Mouse (Mus musculus): ENCODE measurements around the gene Urad.

DNA sequence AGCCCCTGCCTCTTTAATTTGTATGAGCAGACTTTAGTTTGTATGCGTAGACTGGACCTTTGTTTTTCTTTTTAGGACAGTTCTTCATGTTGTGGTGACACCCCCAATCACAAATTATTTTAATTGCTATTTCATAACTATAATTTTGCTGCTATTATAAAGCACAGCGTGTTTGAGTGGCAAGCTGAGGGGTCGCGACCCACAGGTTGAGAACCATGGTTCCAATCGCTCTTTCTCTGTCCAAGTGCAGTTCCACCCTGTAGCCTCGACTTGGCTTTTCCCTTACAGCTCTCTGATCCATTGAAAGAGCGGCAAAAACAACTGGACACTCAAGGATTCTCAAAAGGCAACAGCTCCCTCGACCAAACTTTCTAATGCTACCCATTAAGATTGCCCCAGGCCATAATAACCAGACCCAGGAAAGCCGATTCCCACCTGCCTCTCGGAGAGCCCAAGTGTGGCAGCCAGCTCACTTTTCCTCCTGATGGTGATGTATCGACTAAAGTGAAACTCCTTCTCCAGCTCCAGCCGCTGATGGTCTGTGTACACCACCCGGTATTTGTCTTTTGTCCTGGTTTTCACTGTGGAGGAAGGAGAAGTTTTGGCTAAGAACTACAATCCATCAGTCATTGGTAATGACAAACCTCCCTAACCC is 19.4 kb downstream of the Urad start:
- TF ChIP-seq CTCF (IDR thresholded peaks at IDR 0.05) = no peak
- TF ChIP-seq EP300 (IDR thresholded peaks at IDR 0.05) = no peak
